Mouse (Mus musculus): ENCODE data around the gene Pebp1. TPM values are rescaled to one million over a fixed set of nuclear protein-coding genes. Genes with fewer than 3 reads are reported as not detected.

Gene Pebp1
- polyA plus RNA-seq, 1 experiment from 2014 or later = 861 TPM

Other genes starting within 250 kb of the Pebp1 start
- gene Suds3, start 171.5 kb downstream of the Pebp1 start, polyA plus RNA-seq (2014; fragmentation: Nextera tagmentation; extraction: Ambion mirVana) = 52.2 and 56.2 TPM in 2 replicates
- gene Taok3, start 167.5 kb downstream of the Pebp1 start, polyA plus RNA-seq (2014; fragmentation: Nextera tagmentation; extraction: Ambion mirVana) = 11.6 and 12.0 TPM in 2 replicates
- 0.84 and 3.2 TPM in 2 replicates for gene Vsig10, start 31.5 kb upstream of the Pebp1 start, polyA plus RNA-seq (2014; fragmentation: Nextera tagmentation; extraction: Ambion mirVana)
- 53.6 and 54.1 TPM in 2 replicates for gene Wsb2, start 69.7 kb upstream of the Pebp1 start, polyA plus RNA-seq (2014; fragmentation: Nextera tagmentation; extraction: Ambion mirVana)
- gene Rfc5, start 101.4 kb upstream of the Pebp1 start, polyA plus RNA-seq (2014; fragmentation: Nextera tagmentation; extraction: Ambion mirVana) = 105 and 115 TPM in 2 replicates
- 0.35 and 0.38 TPM in 2 replicates for gene Ksr2, start 126.4 kb upstream of the Pebp1 start, polyA plus RNA-seq (2014; fragmentation: Nextera tagmentation; extraction: Ambion mirVana)